Mouse (Mus musculus): ENCODE measurements around the gene Lactb. TPM values are rescaled to one million over a fixed set of nuclear protein-coding genes. Genes with fewer than 3 reads are reported as not detected.

The Lactb gene
- polyA plus RNA-seq, 1 experiment from 2014 or later: 12.3 TPM

- H3K9ac ChIP-seq (ENCODE audit: low read depth, low read length): no peak overlapping the region
- H3K4me3 ChIP-seq (ENCODE audit: low read length): no peak overlapping the region
- no peaks in the 10 kb centered on the region for H3K27me3 ChIP-seq (replicated peaks; ENCODE audit: control insufficient read depth, insufficient read depth, low read length)
- H3K4me2 ChIP-seq (ENCODE audit: low read length): no peak overlapping the region
- H3K4me1 ChIP-seq (ENCODE audit: control insufficient read depth, insufficient read depth, low read depth, low read length): peaks cover 10% of the 10 kb centered on the region; the same call in 1 of the 2 replicates
- WGBS: 89% methylated on average over 8 of the region's 8 CpGs
- peaks cover 14% of the 10 kb centered on the region for H3K36me3 ChIP-seq (ENCODE audit: control insufficient read depth, insufficient read depth, low read length)
- ATAC-seq: no peak
- no peaks in the 10 kb centered on the region for H3K9me3 ChIP-seq (ENCODE audit: control insufficient read depth, low read length)
- H3K27ac ChIP-seq (ENCODE audit: low read depth, low read length): no peak overlapping the region
Observed at GRCm38 (mm10) chr9:66971116-66971515, 4.2 kb downstream of the Lactb start.

GRCm38 (mm10) chr9:66967492-66967891 lies 7.8 kb downstream of the Lactb start:
- Histone ChIP-seq H3K36me3 (ENCODE audit: control insufficient read depth, insufficient read depth, low read length) (peaks cover 17% of the 10 kb centered on the region), H3K27ac (ENCODE audit: low read depth, low read length) (no peak overlapping the region), H3K4me2 (ENCODE audit: low read length) (no peak overlapping the region), H3K4me1 (ENCODE audit: control insufficient read depth, insufficient read depth, low read depth, low read length) (no peaks in the 10 kb centered on the region), H3K4me3 (ENCODE audit: low read length) (no peak overlapping the region), H3K9ac (ENCODE audit: low read depth, low read length) (no peak overlapping the region), H3K27me3 (replicated peaks; ENCODE audit: control insufficient read depth, insufficient read depth, low read length) (no peaks in the 10 kb centered on the region), H3K9me3 (ENCODE audit: control insufficient read depth, low read length) (no peaks in the 10 kb centered on the region)
- no peak for ATAC-seq
- 91% methylated on average over 8 of the region's 8 CpGs for whole genome bisulfite sequencing

- H3K9me3 ChIP-seq (ENCODE audit: control insufficient read depth, low read length): no peaks in the 10 kb centered on the region
- no peaks in the 10 kb centered on the region for H3K4me1 ChIP-seq (ENCODE audit: control insufficient read depth, insufficient read depth, low read depth, low read length)
- H3K36me3 ChIP-seq (ENCODE audit: control insufficient read depth, insufficient read depth, low read length): 0 out of 2 replicates have a peak, but pooled peaks cover 3% of the 10 kb centered on the region
- ATAC-seq: no peak
- no peak overlapping the region for H3K9ac ChIP-seq (ENCODE audit: low read depth, low read length)
- no peak overlapping the region for H3K4me3 ChIP-seq (ENCODE audit: low read length)
- no peaks in the 10 kb centered on the region for H3K27me3 ChIP-seq (replicated peaks; ENCODE audit: control insufficient read depth, insufficient read depth, low read length)
- H3K27ac ChIP-seq (ENCODE audit: low read depth, low read length): no peak overlapping the region
- no peak overlapping the region for H3K4me2 ChIP-seq (ENCODE audit: low read length)
- 77% methylated on average over 3 of the region's 3 CpGs for WGBS
Observed at GRCm38 (mm10) chr9:66961478-66961877, 13.8 kb downstream of the Lactb start.

GRCm38 (mm10) chr9:66957451-66957850 lies 17.8 kb downstream of the Lactb start:
- WGBS: 82% methylated on average over 3 of the region's 3 CpGs

GRCm38 (mm10) chr9:66952886-66953285 lies 22.4 kb downstream of the Lactb start:
- H3K4me2 ChIP-seq (ENCODE audit: low read length): no peak overlapping the region
- H3K27ac ChIP-seq (ENCODE audit: low read depth, low read length): no peak overlapping the region
- no peak for ATAC-seq
- H3K27me3 ChIP-seq (replicated peaks; ENCODE audit: control insufficient read depth, insufficient read depth, low read length): no peaks in the 10 kb centered on the region
- 90% methylated on average over 2 of the region's 2 CpGs for WGBS
- no peaks in the 10 kb centered on the region for H3K4me1 ChIP-seq (ENCODE audit: control insufficient read depth, insufficient read depth, low read depth, low read length)
- no peaks in the 10 kb centered on the region for H3K36me3 ChIP-seq (ENCODE audit: control insufficient read depth, insufficient read depth, low read length)
- no peaks in the 10 kb centered on the region for H3K9me3 ChIP-seq (ENCODE audit: control insufficient read depth, low read length)
- H3K9ac ChIP-seq (ENCODE audit: low read depth, low read length): no peak overlapping the region
- H3K4me3 ChIP-seq (ENCODE audit: low read length): no peak overlapping the region

More at GRCm38 (mm10) chr9:66957451-66957850, 17.8 kb downstream of the Lactb start:
- H3K27ac ChIP-seq (ENCODE audit: low read depth, low read length): no peak overlapping the region
- no peak for ATAC-seq
- H3K27me3 ChIP-seq (replicated peaks; ENCODE audit: control insufficient read depth, insufficient read depth, low read length): no peaks in the 10 kb centered on the region
- H3K4me2 ChIP-seq (ENCODE audit: low read length): no peak overlapping the region
- no peaks in the 10 kb centered on the region for H3K4me1 ChIP-seq (ENCODE audit: control insufficient read depth, insufficient read depth, low read depth, low read length)
- H3K4me3 ChIP-seq (ENCODE audit: low read length): no peak overlapping the region
- no peaks in the 10 kb centered on the region for H3K36me3 ChIP-seq (ENCODE audit: control insufficient read depth, insufficient read depth, low read length)
- H3K9ac ChIP-seq (ENCODE audit: low read depth, low read length): no peak overlapping the region
- H3K9me3 ChIP-seq (ENCODE audit: control insufficient read depth, low read length): no peaks in the 10 kb centered on the region

- no peak overlapping the region for H3K4me3 ChIP-seq (ENCODE audit: low read length)
- H3K4me2 ChIP-seq (ENCODE audit: low read length): no peak overlapping the region
- H3K27ac ChIP-seq (ENCODE audit: low read depth, low read length): no peak overlapping the region
- no peaks in the 10 kb centered on the region for H3K27me3 ChIP-seq (replicated peaks; ENCODE audit: control insufficient read depth, insufficient read depth, low read length)
- no peaks in the 10 kb centered on the region for H3K4me1 ChIP-seq (ENCODE audit: control insufficient read depth, insufficient read depth, low read depth, low read length)
- 83% methylated on average over 8 of the region's 8 CpGs for WGBS
- no peak overlapping the region for H3K9ac ChIP-seq (ENCODE audit: low read depth, low read length)
- no peaks in the 10 kb centered on the region for H3K9me3 ChIP-seq (ENCODE audit: control insufficient read depth, low read length)
- H3K36me3 ChIP-seq (ENCODE audit: control insufficient read depth, insufficient read depth, low read length): no peaks in the 10 kb centered on the region
- no peak for ATAC-seq
Observed at GRCm38 (mm10) chr9:66952321-66952720, 23.0 kb downstream of the Lactb start.

- H3K9me3 ChIP-seq (ENCODE audit: control insufficient read depth, low read length): no peaks in the 10 kb centered on the region
- H3K4me3 ChIP-seq (ENCODE audit: low read length): no peak overlapping the region
- no peak overlapping the region for H3K27ac ChIP-seq (ENCODE audit: low read depth, low read length)
- H3K36me3 ChIP-seq (ENCODE audit: control insufficient read depth, insufficient read depth, low read length): no peaks in the 10 kb centered on the region
- H3K4me1 ChIP-seq (ENCODE audit: control insufficient read depth, insufficient read depth, low read depth, low read length): peaks cover 3% of the 10 kb centered on the region
- no peaks in the 10 kb centered on the region for H3K27me3 ChIP-seq (replicated peaks; ENCODE audit: control insufficient read depth, insufficient read depth, low read length)
- no peak overlapping the region for H3K9ac ChIP-seq (ENCODE audit: low read depth, low read length)
- 94% methylated on average over 2 of the region's 2 CpGs for WGBS
- H3K4me2 ChIP-seq (ENCODE audit: low read length): no peak overlapping the region
- no peak for ATAC-seq
Observed at GRCm38 (mm10) chr9:66948536-66948935, 26.7 kb downstream of the Lactb start.

GRCm38 (mm10) chr9:66945647-66946641 lies 29.3 kb downstream of the Lactb start, which contains the start of gene Rps27l:
Rps27l (plus strand) TSS chr9:66946086.
- no peaks in the 10 kb centered on the region for H3K9me3 ChIP-seq (ENCODE audit: control insufficient read depth, low read length)

GRCm38 (mm10) chr9:66945161-66945560 lies 30.1 kb downstream of the Lactb start:
- no peaks in the 10 kb centered on the region for H3K9me3 ChIP-seq (ENCODE audit: control insufficient read depth, low read length)
- no peak for ATAC-seq
- WGBS: 26% methylated on average over 4 of the region's 4 CpGs
- H3K9ac ChIP-seq (ENCODE audit: low read depth, low read length): peak overlapping the region; percentile 89; the same call in 1 of the 2 replicates
- peaks cover 3% of the 10 kb centered on the region for H3K4me1 ChIP-seq (ENCODE audit: control insufficient read depth, insufficient read depth, low read depth, low read length)
- H3K4me3 ChIP-seq (ENCODE audit: low read length): peak overlapping the region; percentile 87
- no peaks in the 10 kb centered on the region for H3K27me3 ChIP-seq (replicated peaks; ENCODE audit: control insufficient read depth, insufficient read depth, low read length)
- peak overlapping the region; percentile 84 for H3K27ac ChIP-seq (ENCODE audit: low read depth, low read length)
- H3K4me2 ChIP-seq (ENCODE audit: low read length): peak overlapping the region; percentile 54
- no peaks in the 10 kb centered on the region for H3K36me3 ChIP-seq (ENCODE audit: control insufficient read depth, insufficient read depth, low read length)

More at GRCm38 (mm10) chr9:66945647-66946641, 29.3 kb downstream of the Lactb start, which contains the start of gene Rps27l:
- peak within 1 kb of the TSS; percentile 84 for H3K27ac ChIP-seq (ENCODE audit: low read depth, low read length)
- WGBS: under 1% methylated on average over 77 of the region's 77 CpGs
- peak within 1 kb of the TSS; percentile 87 for H3K4me3 ChIP-seq (ENCODE audit: low read length)
- H3K4me2 ChIP-seq (ENCODE audit: low read length): peak within 1 kb of the TSS; percentile 87
- no peaks in the 10 kb centered on the region for H3K27me3 ChIP-seq (replicated peaks; ENCODE audit: control insufficient read depth, insufficient read depth, low read length)
- no peaks in the 10 kb centered on the region for H3K36me3 ChIP-seq (ENCODE audit: control insufficient read depth, insufficient read depth, low read length)
- peak within 1 kb of the TSS; percentile 89 for H3K9ac ChIP-seq (ENCODE audit: low read depth, low read length)
- peak; percentile 99 for ATAC-seq
- peaks cover 3% of the 10 kb centered on the region for H3K4me1 ChIP-seq (ENCODE audit: control insufficient read depth, insufficient read depth, low read depth, low read length)

Data from hindbrain, embryonic 16.5 days (tissue).